Mouse (Mus musculus) forebrain, embryonic 10.5 days (tissue): Measurements from ENCODE around the gene Zic5. TPM values are rescaled to one million over a fixed set of nuclear protein-coding genes. Genes with fewer than 3 reads are reported as not detected.

ENCODE experiments used
- DNase-seq: peaks from one replicate; pipeline ENCODE4 v3.0.0-alpha.2; 2017; ENCODE audit warnings: low spot score; ENCODE audit errors: extremely low spot score
- H3K27ac ChIP-seq: fragments of 300-500 bp; sonication (generic); 2 replicates; pipeline ENCODE4 v1.5.1; 2016; ENCODE audit warnings: mild to moderate bottlenecking
- H3K27me3 ChIP-seq: fragments of 300-500 bp; sonication (generic); 2 replicates; pipeline ENCODE4 v1.6.1; 2016; ENCODE audit warnings: mild to moderate bottlenecking; ENCODE audit not compliant: poor library complexity, severe bottlenecking
- H3K36me3 ChIP-seq: fragments of 300-500 bp; sonication (generic); replicated peaks from 2 replicates; pipeline ENCODE4 v1.6.1; 2016; ENCODE audit warnings: mild to moderate bottlenecking, moderate library complexity
- H3K4me1 ChIP-seq: fragments of 300-500 bp; sonication (generic); 2 replicates; pipeline ENCODE4 v1.6.1; 2016
- H3K4me3 ChIP-seq: fragments of 300-500 bp; sonication (generic); 2 replicates; pipeline ENCODE4 v1.5.1; 2016; ENCODE audit warnings: mild to moderate bottlenecking, moderate library complexity
- H3K9me3 ChIP-seq: fragments of 300-500 bp; sonication (generic); 2 replicates; pipeline ENCODE4 v1.6.1; 2016; ENCODE audit warnings: mild to moderate bottlenecking, moderate library complexity
- WGBS: fragments of 180-500 bp; shearing (Covaris S2); methylation state at CpG from one replicate; pipeline ENCODE4 v1.1.7; 2016; 5-methylcytosine and 5-hydroxymethylcytosine counted together
- polyA plus RNA-seq: library from polyadenylated mRNA; unstranded; fragments of >200 nt; fragmentation: Nextera tagmentation; extraction: Ambion mirVana; gene quantifications from 2 replicates; pipeline ENCODE4 v1.2.1, GENCODE M21; 2016

Zic5 gene
- polyA plus RNA-seq, 1 experiment from 2014 or later: 21.5 TPM

GRCm38 (mm10) chr14:122432558-122432957 lies 32.9 kb downstream of the Zic5 start:
- Histone ChIP-seq H3K4me1 (peaks cover 35% of the 10 kb centered on the region), H3K9me3 (no peaks in the 10 kb centered on the region)

DNA sequence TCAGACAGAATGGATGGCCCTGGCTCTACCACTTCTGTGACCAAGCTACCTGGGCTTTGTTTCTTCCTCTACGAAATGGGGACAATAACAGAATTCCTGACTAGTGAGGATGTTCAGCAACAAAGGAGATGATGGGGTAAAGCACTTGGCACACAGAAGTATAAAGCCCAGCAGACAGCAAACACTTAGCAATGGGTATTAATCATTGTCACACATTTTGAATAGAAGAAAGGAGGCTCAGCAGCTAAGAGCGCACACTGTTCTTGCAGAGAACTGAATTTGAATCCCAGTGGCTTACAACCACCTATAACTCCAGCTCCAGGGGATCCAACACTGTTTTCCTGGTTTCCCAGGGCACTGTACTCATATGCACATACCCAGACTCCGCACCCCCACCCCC lies 37.8 kb downstream of the Zic5 start:
- Histone ChIP-seq H3K9me3 (no peaks in the 10 kb centered on the region), H3K27me3 (no peaks in the 10 kb centered on the region; the same call in 1 of the 2 replicates), H3K4me1 (peaks cover 58% of the 10 kb centered on the region), H3K27ac (no peak overlapping the region), H3K4me3 (no peak overlapping the region), H3K36me3 (no peaks in the 10 kb centered on the region)
- no peak for DNase-seq
- WGBS: 89% methylated on average over 3 of the region's 3 CpGs

More at GRCm38 (mm10) chr14:122432558-122432957, 32.9 kb downstream of the Zic5 start:
- Histone ChIP-seq H3K27ac (no peak overlapping the region), H3K27me3 (no peaks in the 10 kb centered on the region), H3K36me3 (no peaks in the 10 kb centered on the region), H3K4me3 (no peak overlapping the region)
- DNase-seq: no peak
- 80% methylated on average over 3 of the region's 3 CpGs for WGBS

- peaks cover 3% of the 10 kb centered on the region; the same call in 1 of the 2 replicates for H3K27me3 ChIP-seq
- H3K27ac ChIP-seq: peak overlapping the region; percentile 42; the same call in 1 of the 2 replicates
- DNase-seq: no peak
- no peak overlapping the region for H3K4me3 ChIP-seq
- H3K9me3 ChIP-seq: no peaks in the 10 kb centered on the region
- no peaks in the 10 kb centered on the region for H3K36me3 ChIP-seq
- WGBS: 67% methylated on average over 8 of the region's 8 CpGs
- peaks cover 53% of the 10 kb centered on the region for H3K4me1 ChIP-seq
These were observed 38.3 kb downstream of the Zic5 start for GRCm38 (mm10) chr14:122427204-122427560.

- DNase-seq: no peak
- H3K36me3 ChIP-seq: no peaks in the 10 kb centered on the region
- 62% methylated on average over 10 of the region's 10 CpGs for WGBS
- H3K27ac ChIP-seq: peak overlapping the region; percentile 42; the same call in 1 of the 2 replicates
- H3K9me3 ChIP-seq: no peaks in the 10 kb centered on the region
- H3K4me3 ChIP-seq: no peak overlapping the region
- H3K27me3 ChIP-seq: peaks cover 8% of the 10 kb centered on the region; the same call in 1 of the 2 replicates
- peaks cover 48% of the 10 kb centered on the region for H3K4me1 ChIP-seq
These were observed 38.8 kb downstream of the Zic5 start for GRCm38 (mm10) chr14:122426529-122427203.

DNA sequence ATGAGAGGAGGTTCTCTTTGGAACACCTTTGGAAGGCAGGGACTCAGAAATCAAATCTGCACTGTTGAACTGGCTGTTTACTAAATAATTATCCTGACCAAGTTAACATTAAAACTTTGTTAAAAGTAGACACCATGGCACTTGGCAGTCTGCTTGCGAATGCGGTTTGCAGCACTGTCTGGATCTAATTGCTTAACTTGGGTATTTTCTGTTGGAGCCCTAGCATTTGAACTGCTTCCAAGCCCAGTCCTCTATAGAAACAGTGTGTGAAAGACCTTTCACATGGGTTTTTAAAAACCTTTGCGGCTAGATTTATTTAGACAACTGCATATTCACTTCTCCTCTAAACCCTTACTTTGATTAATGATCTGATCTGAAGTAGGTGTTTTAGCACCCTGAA lies 41.0 kb downstream of the Zic5 start:
- Histone ChIP-seq H3K36me3 (no peaks in the 10 kb centered on the region), H3K9me3 (no peaks in the 10 kb centered on the region), H3K27ac (no peak overlapping the region), H3K4me3 (no peak overlapping the region), H3K4me1 (peaks cover 57% of the 10 kb centered on the region), H3K27me3 (peaks cover 9% of the 10 kb centered on the region; the same call in 1 of the 2 replicates)
- WGBS: 93% methylated on average over 3 of the region's 3 CpGs
- DNase-seq: no peak

DNA sequence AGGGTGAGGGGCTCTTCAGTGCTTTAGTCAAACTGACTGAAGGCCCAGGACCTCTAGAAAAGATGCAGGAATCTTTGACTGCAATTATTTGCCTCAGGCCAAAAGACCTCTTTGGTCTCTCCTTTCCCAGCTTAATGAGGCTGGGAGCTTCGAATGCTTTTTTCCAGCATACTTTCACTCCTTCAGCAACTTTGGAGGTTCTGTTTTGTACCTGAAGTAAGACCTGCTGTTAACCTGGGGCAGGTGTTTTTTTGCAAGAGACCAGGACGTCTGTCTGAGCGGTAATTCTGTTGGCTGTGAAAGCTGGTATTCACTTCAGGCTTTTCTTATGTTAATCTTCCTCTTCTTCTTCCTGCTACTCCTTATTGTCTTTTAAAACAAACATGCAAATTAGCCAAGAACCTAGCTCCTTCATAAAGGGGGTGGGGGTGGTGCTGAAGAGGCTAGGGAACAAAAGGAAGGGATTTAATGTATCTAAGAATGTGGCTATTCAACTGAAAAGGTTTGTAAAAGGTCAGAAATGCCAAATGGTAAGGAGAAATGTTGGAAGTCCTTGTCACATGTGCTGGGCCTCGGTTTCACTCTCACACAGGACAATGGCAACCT lies 49.2 kb downstream of the Zic5 start:
- Histone ChIP-seq H3K27ac (peak overlapping the region; percentile 79), H3K9me3 (peaks cover 4% of the 10 kb centered on the region; the same call in 1 of the 2 replicates), H3K4me1 (peaks cover 53% of the 10 kb centered on the region), H3K4me3 (no peak overlapping the region; the same call in 1 of the 2 replicates), H3K27me3 (peaks cover 29% of the 10 kb centered on the region), H3K36me3 (peaks cover 3% of the 10 kb centered on the region; the same call in 1 of the 2 replicates)
- no peak for DNase-seq
- 7% methylated on average over 4 of the region's 4 CpGs for WGBS

- peaks cover 4% of the 10 kb centered on the region; the same call in 1 of the 2 replicates for H3K9me3 ChIP-seq
- H3K36me3 ChIP-seq: peaks cover 3% of the 10 kb centered on the region; the same call in 1 of the 2 replicates
- peaks cover 44% of the 10 kb centered on the region for H3K27me3 ChIP-seq
- DNase-seq: no peak
- peaks cover 39% of the 10 kb centered on the region for H3K4me1 ChIP-seq
- H3K27ac ChIP-seq: no peak overlapping the region
- 88% methylated on average over 2 of the region's 2 CpGs for WGBS
- H3K4me3 ChIP-seq: no peak overlapping the region
These were observed 50.7 kb downstream of the Zic5 start for GRCm38 (mm10) chr14:122414786-122415185.

- Histone ChIP-seq H3K36me3 (peaks cover 3% of the 10 kb centered on the region; the same call in 1 of the 2 replicates), H3K9me3 (peaks cover 4% of the 10 kb centered on the region; the same call in 1 of the 2 replicates), H3K4me1 (peaks cover 42% of the 10 kb centered on the region), H3K27ac (peak overlapping the region; percentile 65), H3K27me3 (peaks cover 50% of the 10 kb centered on the region), H3K4me3 (no peak overlapping the region)
- DNase-seq: no peak
- 74% methylated on average over 2 of the region's 2 CpGs for WGBS
These were observed 51.9 kb downstream of the Zic5 start for GRCm38 (mm10) chr14:122413542-122413928.

DNA sequence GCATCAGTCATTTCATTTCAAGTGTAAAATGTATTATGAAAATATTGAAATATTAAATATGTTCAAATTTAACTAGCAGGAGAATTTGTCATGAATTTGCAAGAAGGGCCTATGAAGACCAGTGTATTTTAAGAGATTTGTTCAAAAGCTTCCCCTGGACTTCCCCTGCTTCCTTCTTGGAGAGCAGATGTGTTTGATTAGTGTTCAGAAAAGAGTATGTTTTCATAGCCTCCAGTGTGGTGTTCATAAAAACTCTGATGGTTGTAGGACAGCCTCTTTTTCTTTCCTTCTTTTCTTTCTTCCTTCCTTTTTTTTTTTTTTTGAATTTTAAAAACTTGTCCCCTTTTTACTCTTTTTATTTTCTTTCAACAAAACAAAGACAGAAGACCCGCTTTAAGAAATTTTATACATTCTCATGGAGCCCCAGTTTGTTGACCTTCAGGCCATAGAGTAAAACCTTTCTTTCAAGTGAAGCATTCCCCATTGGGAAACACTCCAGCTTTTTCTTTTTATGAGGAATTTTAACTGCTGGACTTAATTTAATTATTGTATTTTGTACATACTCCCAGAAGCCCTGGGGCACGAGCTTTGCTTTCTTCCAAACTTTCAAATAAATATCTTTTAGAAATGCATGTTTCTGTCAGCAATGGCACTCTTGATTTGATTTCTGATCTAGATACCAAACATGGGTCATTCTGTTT lies 52.5 kb downstream of the Zic5 start:
- peaks cover 3% of the 10 kb centered on the region; the same call in 1 of the 2 replicates for H3K36me3 ChIP-seq
- peaks cover 42% of the 10 kb centered on the region for H3K4me1 ChIP-seq
- H3K27ac ChIP-seq: peak overlapping the region; percentile 65
- 58% methylated on average over 2 of the region's 2 CpGs for WGBS
- H3K27me3 ChIP-seq: peaks cover 50% of the 10 kb centered on the region
- no peak for DNase-seq
- H3K4me3 ChIP-seq: no peak overlapping the region
- peaks cover 4% of the 10 kb centered on the region; the same call in 1 of the 2 replicates for H3K9me3 ChIP-seq

Other genes starting within 250 kb of the Zic5 start
- 1.0 and 1.9 TPM in 2 replicates for gene Gm5089, start 14.6 kb downstream of the Zic5 start, polyA plus RNA-seq
- gene Zic2, start 9.8 kb upstream of the Zic5 start, polyA plus RNA-seq: 7.0 and 7.3 TPM in 2 replicates
- 0.27 TPM in 1 of 2 replicates, not detected in the other for gene Gm10837, start 24.9 kb upstream of the Zic5 start, polyA plus RNA-seq
- 38.9 and 39.0 TPM in 2 replicates for gene Pcca, start 68.6 kb upstream of the Zic5 start, polyA plus RNA-seq